Mouse (Mus musculus): Measurements from ENCODE around the gene Adam21.
A peak's percentile ranks its signal among the peaks of the same experiment; 100 is the strongest.
"Not testable (repeated sequence)": the region's sequence is repeated elsewhere in the genome, so short reads cannot be mapped to it uniquely, and the experiment has no call there.

Adam21 gene

GRCm38 (mm10) chr12:81568374-81568773 lies at the start of gene Adam21:
Adam21 (minus strand) TSS chr12:81568474.
- DNase-seq: no peak

DNA sequence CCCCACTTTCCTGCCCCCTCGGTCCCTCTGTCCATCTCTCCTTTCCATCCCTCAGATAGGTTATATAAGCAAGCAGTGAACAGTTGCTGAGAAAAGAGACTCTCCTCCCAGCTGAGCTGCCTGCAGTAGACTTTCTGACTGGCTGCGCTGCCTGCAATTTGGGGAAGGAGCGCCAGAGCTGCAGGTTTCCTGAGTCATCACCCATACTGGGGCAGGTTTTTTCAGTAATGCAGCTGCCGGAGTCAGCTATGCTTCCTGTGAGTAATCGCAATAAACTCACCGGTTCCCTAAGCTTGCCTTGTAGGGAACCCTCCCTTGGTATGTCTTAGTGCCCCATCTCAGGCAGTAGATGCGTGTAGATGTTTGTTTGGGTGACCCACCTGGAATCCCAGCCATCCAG lies 48.7 kb upstream of the Adam21 start:
- no peak for DNase-seq

- DNase-seq: no peak
Observed at GRCm38 (mm10) chr12:81615807-81616206, 47.5 kb upstream of the Adam21 start.

DNA sequence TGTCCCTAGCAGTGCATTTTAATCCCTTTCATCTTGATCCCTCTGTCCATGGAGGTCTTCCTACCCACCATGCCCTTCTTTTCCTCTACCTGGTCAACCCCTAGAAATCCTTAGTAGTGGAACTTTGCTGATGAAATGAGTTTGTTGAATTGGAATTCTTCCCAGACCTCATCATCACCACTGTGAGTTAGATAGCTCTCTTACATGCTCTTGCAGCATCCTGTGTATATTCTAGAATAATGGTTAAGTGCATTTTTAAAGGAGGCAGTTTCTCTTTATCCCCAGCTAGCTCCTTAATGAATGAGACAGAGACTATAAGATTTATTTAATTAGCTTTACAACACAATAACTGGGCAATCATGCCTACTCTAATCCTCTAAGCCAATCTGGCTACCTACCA lies 41.2 kb upstream of the Adam21 start:
- no peak for DNase-seq

- no peak for DNase-seq
Observed at GRCm38 (mm10) chr12:81604995-81605784, 36.9 kb upstream of the Adam21 start.

GRCm38 (mm10) chr12:81596547-81597262 lies 28.4 kb upstream of the Adam21 start:
- DNase-seq: no peak

DNA sequence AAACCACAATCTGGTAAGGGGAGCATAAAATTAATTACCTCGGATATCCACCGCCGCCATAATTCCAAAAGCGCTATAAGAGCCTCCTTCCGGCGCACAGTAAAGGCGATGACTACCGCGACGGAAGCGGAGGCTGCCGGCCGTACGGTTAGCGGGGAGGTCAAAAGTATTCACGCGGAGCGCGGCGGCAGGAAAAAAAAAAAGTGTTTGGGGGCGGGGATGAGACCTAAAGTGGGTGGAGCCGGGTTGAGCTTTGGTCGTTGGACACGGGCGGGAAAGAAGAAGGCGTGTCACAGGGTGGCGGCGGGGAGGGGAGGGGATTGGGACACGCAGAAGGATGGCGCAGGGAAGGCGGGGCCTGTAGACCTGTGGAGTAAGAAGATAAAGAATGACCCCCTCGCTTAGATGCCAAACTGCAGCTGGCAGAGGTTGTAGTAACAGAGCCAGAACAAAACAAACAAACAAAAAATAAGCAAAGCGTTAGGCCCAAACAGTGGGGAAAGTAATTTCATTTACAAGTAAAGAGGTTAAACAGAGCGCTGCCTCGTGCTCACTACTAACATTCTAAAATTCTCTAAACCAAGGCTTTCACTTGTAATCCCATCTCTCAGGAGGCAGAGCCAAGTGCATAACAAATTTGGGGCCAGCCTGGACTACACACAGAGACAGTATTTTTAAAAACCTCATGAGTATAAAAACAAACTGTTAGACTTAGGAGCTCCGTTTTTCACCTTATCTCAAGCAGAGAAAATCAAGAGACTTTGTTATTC lies 26.8 kb upstream of the Adam21 start, which contains the start of gene Med6:
TSS of gene Med6 (minus strand) at position 107 of the 770 bp plus-strand sequence.
- peak; percentile 94 for DNase-seq

GRCm38 (mm10) chr12:81567931-81568330 lies 343 bp downstream of the Adam21 start:
- no peak for DNase-seq

- no peak for DNase-seq
Observed at GRCm38 (mm10) chr12:81564173-81564572, 4.1 kb downstream of the Adam21 start.

- DNase-seq: no peak
Observed at GRCm38 (mm10) chr12:81549286-81549685, 19.0 kb downstream of the Adam21 start.

- no peak for DNase-seq
Observed at GRCm38 (mm10) chr12:81547163-81547562, 21.1 kb downstream of the Adam21 start.

DNA sequence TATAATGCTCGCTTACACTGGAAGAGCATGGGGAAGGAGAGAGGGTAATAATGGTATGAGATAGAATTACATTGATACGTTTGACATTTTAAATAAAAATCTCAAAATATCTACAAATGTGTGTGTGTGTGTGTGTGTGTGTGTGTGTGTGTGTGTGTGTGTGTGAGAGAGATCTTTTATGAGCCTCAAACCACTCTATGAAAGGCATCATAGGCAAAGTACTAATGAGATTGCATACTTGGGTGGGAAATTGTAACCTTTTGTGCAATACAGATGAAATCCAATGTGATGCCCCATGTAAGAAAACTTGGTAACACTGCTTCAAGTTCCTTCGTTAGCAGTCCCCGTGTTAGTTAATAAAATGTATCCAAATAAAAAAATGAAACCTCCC lies 35.2 kb downstream of the Adam21 start:
- no peak for DNase-seq

DNA sequence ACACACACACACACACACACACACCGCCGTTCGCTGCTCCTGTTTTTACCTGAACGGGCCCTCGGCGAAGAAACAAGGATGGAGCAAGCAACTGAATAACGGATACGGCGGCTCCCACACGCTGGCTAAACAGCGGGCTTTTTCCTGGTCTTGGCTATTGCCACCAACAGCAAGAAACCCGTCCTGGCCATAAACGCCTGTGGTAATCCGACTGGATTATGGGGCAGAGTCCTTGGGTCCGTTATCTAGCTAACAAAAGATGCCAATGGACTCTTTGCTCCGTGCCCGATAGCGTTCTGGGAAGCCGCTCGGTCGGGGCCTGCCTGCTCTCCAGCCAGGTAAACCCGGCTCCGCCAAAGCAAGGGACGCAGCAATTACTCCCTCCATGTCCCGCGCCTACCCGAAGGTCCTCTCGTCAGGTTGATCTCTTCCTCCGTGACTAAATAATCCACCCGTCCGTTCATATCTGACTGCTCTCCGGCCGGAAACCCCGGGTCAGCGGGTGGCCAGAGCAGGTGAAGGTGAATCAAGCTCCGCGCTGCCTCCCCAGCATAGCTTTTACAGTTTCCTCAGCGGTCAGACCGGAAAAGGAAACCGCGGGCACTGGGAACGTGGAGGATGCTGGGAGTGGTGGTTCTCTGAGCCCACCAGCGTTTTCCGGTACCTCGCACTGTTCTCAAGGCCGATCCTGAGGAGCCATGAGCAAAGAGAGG lies 35.8 kb downstream of the Adam21 start, which contains the start of the genes Gm20498 and Synj2bp:
TSS of gene Gm20498 (minus strand) at position 590 of the 713 bp plus-strand sequence.
TSS of gene Synj2bp (minus strand) at position 596 of the 713 bp plus-strand sequence.
- peak; percentile 83 for DNase-seq

- DNase-seq: not testable (repeated sequence)
Observed at GRCm38 (mm10) chr12:81530587-81530986, 37.7 kb downstream of the Adam21 start.

All from cerebellum, adult 11-12 months (tissue).